Mouse (Mus musculus) adrenal gland, adult 18-20 months (tissue): ENCODE data around the gene Mprip. TPM values are rescaled to one million over a fixed set of nuclear protein-coding genes. Genes with fewer than 3 reads are reported as not detected.

Experiments used
- DNase-seq, 2 experiments: peaks; one replicate each; pipeline ENCODE4 v3.0.0; 2021 to 2022; ENCODE audit warnings: low spot score in 2 of 2
- total RNA-seq, 2 experiments: library from RNA; stranded (reverse); gene quantifications; 1 replicate in 1 of 2; 2 replicates in 1 of 2; pipeline ENCODE4 v1.2.3; 2021

Mprip gene
- total RNA-seq, 2 experiments from 2014 or later = 200 to 219 TPM

GRCm38 (mm10) chr11:59789311-59789710, 128.2 kb downstream of the Mprip start:
- DNase-seq = no peak

- DNase-seq = no peak
These were observed 132.3 kb downstream of the Mprip start for GRCm38 (mm10) chr11:59793390-59793789.

- DNase-seq = no peak
These were observed 139.3 kb downstream of the Mprip start for GRCm38 (mm10) chr11:59800412-59800811.

GRCm38 (mm10) chr11:59801881-59802280, 140.8 kb downstream of the Mprip start:
- DNase-seq = no peak

- no peak for DNase-seq
These were observed 142.4 kb downstream of the Mprip start for GRCm38 (mm10) chr11:59803516-59803915.

- no peak for DNase-seq
These were observed 143.5 kb downstream of the Mprip start for GRCm38 (mm10) chr11:59804409-59805110.

GRCm38 (mm10) chr11:59805256-59805655, 144.2 kb downstream of the Mprip start:
- no peak for DNase-seq

GRCm38 (mm10) chr11:59805656-59806055, 144.6 kb downstream of the Mprip start:
- DNase-seq = no peak

GRCm38 (mm10) chr11:59808170-59808960, 147.3 kb downstream of the Mprip start:
- DNase-seq = no peak

GRCm38 (mm10) chr11:59809071-59809669, 148.1 kb downstream of the Mprip start:
- no peak for DNase-seq

GRCm38 (mm10) chr11:59809670-59810474, 148.8 kb downstream of the Mprip start, which contains the start of gene Flcn:
Gene Flcn (minus strand): TSS chr11:59810016.
- peak; percentile 84 to 89 for DNase-seq

- no peak for DNase-seq
These were observed 149.5 kb downstream of the Mprip start for GRCm38 (mm10) chr11:59810480-59811158.

GRCm38 (mm10) chr11:59811211-59811610, 150.1 kb downstream of the Mprip start:
- DNase-seq = no peak

GRCm38 (mm10) chr11:59813276-59813675, 152.2 kb downstream of the Mprip start:
- DNase-seq = no peak

GRCm38 (mm10) chr11:59814311-59814710, 153.2 kb downstream of the Mprip start:
- no peak for DNase-seq

GRCm38 (mm10) chr11:59814936-59815335, 153.8 kb downstream of the Mprip start:
- no peak for DNase-seq

- DNase-seq = no peak
These were observed 154.5 kb downstream of the Mprip start for GRCm38 (mm10) chr11:59815482-59816065.

GRCm38 (mm10) chr11:59817916-59818315, 156.8 kb downstream of the Mprip start:
- DNase-seq = no peak

GRCm38 (mm10) chr11:59821625-59822024, 160.5 kb downstream of the Mprip start:
- DNase-seq = no peak
